Mouse (Mus musculus) lung, postnatal 0 days (tissue): ENCODE results near the gene Tuba3a.

Source experiments
- CTCF ChIP-seq: IDR thresholded peaks from 2 replicates; pipeline ENCODE4 v1.5.1; 2016; ENCODE audit warnings: antibody characterized with exemption, mild to moderate bottlenecking
- EP300 ChIP-seq: IDR thresholded peaks from 2 replicates; pipeline ENCODE4 v1.6.1; 2016; ENCODE audit warnings: antibody characterized with exemption, mild to moderate bottlenecking, control low read depth

- TF ChIP-seq EP300 (no peak), CTCF (no peak)
Observed at GRCm38 (mm10) chr6:125230571-125230970, 55.3 kb downstream of the Tuba3a start.
